Mouse (Mus musculus) lung, postnatal 25 days (tissue): ENCODE data around the gene Smndc1.
A peak's percentile ranks its signal among the peaks of the same experiment; 100 is the strongest.

Experiments
- DNase-seq: peaks from one replicate; pipeline ENCODE4 v3.0.0; 2022; ENCODE audit warnings: low spot score

The Smndc1 gene

DNA sequence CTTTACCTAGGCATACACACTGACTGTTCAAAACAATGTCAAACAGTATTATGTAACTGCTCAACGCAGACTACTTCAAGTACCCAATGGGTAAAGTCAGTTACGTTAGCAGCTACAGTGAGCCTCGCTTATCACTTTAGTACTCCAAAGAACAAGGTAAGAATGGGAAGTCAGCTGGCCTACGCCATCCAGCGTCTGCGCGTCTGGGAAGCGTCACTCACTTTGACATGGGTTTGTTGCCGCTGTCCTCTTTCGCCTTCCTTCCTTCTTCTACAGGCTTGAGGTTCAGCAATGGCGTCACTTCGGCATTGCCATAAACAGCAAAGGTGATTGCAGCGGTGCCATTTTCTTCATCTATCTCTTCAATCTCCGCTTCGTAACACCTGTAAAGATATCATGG lies 7.0 kb downstream of the Smndc1 start:
- DNase-seq = no peak

GRCm38 (mm10) chr19:53378421-53378820 lies 12.0 kb downstream of the Smndc1 start:
- DNase-seq = no peak

- no peak for DNase-seq
Measured at GRCm38 (mm10) chr19:53377652-53378051, 12.7 kb downstream of the Smndc1 start.

DNA sequence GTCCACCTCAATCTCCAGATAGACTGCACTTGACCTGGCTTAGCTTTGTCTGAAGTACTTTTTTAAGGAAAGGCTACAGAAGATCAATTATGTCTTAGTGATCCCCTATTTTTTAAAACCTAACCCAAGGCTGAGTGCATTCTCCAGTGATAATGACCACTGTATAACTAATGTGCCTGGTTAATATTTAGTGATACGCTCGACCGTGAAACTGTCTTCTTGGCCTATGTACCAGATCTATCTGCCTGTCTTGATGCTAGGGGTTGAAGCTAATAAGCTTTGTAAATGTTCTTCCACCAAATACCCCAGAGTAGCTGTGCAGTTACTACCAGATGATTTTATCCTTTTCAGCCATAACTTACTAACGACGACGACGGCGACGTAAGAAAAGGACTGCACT lies 14.6 kb downstream of the Smndc1 start:
- no peak for DNase-seq

GRCm38 (mm10) chr19:53375299-53375698 lies 15.1 kb downstream of the Smndc1 start:
- DNase-seq = no peak

DNA sequence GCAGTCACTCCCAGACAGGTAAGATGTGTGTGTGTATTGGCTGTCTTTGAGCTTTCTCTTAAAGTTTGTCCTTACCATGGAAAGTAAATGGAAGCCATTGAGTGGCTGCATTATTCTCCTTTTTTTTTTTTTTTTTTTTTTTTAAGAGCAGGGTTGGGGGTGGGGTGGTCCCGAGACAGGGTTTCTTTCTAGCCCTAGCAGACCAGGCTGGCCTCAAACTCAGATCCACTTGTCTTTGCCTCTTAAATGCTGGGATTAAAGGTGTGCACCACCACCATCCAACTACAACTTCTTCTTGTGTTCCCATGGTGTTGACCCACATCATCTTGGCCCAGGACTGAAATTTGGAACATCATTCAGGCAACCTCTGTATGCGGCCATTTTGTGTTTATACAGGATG lies 16.8 kb downstream of the Smndc1 start:
- DNase-seq = no peak

DNA sequence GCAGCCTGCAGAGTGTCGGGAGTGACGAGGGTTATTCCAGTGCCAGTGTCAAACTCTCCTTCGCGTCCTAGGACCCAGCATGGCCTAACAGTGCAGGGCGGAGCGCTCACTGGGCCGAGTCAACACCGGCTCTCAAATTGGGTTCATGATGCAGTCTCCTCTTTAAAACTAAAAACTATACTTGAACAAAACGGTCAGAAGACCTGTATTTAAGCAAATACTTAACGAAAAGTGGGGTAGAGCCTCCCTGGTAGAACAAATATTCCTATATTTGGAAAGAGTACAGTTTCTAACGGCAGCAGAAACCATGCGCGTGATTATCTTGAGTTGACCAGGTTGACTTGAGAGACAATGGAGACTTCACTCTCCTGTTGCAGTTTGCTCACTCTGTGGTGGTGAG lies 18.7 kb downstream of the Smndc1 start, which contains the start of gene Gm10197:
Gene Gm10197, minus strand, starts transcription at position 101 of the 400 bp plus-strand sequence.
- no peak for DNase-seq

GRCm38 (mm10) chr19:53370233-53370632 lies 20.1 kb downstream of the Smndc1 start:
- DNase-seq = no peak

DNA sequence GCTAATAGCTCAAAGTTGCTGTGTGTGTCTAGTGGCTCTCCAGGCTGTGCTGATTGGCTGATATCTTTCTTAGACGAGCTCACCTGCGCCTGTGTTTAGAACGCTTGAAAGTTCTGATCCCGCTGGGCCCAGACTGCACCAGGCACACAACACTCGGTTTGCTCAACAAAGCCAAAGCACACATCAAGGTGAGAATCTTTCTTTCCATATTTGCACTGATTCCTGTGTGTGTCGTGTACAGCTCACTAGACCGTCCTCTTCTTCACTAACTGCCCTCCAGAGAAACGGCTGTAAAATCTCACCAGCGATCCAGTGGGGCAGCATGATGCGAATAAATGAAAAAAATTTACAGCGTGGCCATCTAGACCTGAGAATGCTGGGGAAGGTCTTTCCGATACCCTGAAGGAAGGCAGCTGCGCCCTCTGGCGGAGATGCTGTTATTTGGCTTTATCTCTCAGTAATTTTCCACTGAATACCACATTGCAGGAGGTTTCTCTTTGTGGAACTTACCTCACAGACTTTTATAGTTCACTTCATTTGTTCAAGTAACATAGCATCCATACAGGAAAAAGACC lies 20.8 kb downstream of the Smndc1 start:
- peak; percentile 83 for DNase-seq

DNA sequence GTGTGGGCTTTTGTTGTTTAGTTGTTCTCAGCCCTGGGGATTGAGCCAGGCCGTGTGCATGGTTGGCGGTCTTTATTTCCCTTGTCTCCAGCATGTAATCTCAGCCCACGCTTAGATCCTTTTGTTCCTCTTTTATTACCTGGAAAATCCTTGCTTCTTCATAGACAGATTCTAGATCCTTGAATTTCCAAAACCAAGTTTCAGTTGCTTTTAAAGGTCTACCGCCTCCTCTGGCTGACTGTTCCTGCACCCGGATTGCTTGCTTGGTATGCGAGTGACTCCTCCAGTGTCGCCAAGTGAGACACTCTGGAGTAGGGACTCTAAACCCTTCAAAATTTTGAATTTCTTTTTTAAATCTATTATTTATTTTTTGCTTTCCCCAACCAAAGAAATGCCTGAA lies 23.5 kb downstream of the Smndc1 start:
- no peak for DNase-seq

GRCm38 (mm10) chr19:53366057-53366775 lies 24.2 kb downstream of the Smndc1 start:
- DNase-seq = no peak

GRCm38 (mm10) chr19:53364963-53365362 lies 25.4 kb downstream of the Smndc1 start:
- peak; percentile 82 for DNase-seq

- DNase-seq = no peak
Measured at GRCm38 (mm10) chr19:53364551-53364950, 25.8 kb downstream of the Smndc1 start.

DNA sequence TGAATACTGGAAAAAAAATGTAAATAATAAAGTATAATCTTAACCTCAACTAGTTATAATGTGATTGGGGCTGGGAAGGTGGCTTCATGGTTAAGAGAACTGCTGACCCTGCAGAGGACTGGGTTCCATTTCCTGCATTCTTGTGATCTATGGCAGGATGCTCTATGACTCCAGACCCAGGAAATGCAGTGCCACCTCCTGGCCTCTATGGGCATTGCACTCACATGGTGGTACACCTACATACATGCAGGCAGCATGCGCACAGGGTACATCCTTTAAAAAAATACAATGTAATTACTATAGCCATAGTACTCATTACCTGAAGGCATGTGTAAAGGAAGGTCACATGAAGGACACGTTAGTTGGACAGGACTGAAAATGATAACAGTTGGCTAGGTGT lies 27.4 kb downstream of the Smndc1 start:
- DNase-seq = no peak

GRCm38 (mm10) chr19:53360265-53360958 lies 30.0 kb downstream of the Smndc1 start:
- DNase-seq = no peak

DNA sequence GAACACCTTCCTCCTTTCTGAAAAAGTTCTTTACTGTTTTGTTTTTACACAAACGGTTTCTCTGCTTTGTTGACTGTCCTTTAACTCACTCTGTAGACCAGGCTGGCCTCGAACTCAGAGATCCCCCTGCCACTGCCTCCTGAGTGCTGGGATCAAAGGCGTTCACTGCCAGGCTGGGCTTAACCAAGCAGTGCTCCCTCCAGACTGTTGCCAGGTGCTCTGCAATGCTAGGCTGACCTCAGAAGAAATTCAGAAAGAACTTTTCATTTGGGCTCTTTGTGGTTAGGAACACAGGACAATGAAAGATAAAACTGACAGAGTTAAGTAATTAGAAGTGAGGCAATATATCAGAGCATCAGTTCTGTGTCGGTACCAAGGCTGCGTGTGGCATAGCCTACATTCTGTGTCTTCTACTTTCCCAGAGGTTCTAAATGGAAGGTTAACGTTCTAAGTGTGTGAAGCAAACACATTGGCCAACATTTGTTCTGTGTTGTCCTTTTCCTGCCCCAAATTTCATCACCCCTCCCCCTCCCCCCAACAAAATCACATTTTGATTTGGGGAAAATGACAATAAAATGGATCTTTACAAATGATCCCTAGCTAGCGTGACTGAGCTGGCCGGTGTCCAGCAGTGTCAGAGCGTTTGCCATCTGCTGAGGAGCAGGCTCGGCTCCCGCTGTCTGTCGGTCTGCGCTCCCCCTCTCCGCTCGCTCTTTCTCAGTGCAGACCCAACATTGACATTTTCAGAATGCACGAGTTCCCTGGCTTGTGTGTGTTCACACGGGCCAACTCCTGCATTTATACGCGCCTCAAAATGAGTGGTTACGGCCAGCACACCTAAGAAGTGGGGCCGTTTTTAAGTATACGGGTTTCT lies 31.0 kb downstream of the Smndc1 start:
- no peak for DNase-seq

- no peak for DNase-seq
Measured at GRCm38 (mm10) chr19:53355065-53355464, 35.3 kb downstream of the Smndc1 start.

GRCm38 (mm10) chr19:53354271-53355000 lies 35.9 kb downstream of the Smndc1 start:
- no peak for DNase-seq

- no peak for DNase-seq
Measured at GRCm38 (mm10) chr19:53353864-53354263, 36.5 kb downstream of the Smndc1 start.

- no peak for DNase-seq
Measured at GRCm38 (mm10) chr19:53345766-53346165, 44.6 kb downstream of the Smndc1 start.

- no peak for DNase-seq
Measured at GRCm38 (mm10) chr19:53344062-53344461, 46.3 kb downstream of the Smndc1 start.
